Mouse (Mus musculus) adrenal gland, postnatal 36 days (tissue): ENCODE data around the gene Gpha2. TPM values are rescaled to one million over a fixed set of nuclear protein-coding genes. Genes with fewer than 3 reads are reported as not detected.

Source experiments
- DNase-seq, 2 experiments: peaks; one replicate each; pipeline ENCODE4 v3.0.0; 2021; ENCODE audit warnings: mixed read lengths in 1 of 2
- long read RNA-seq, 2 experiments: library from polyadenylated mRNA; stranded (forward); transcript quantifications; one replicate each; pipeline ENCODE4 v2.0.0; 2021; ENCODE audit warnings: borderline sequencing depth in 2 of 2
- total RNA-seq, 2 experiments: library from RNA; stranded (reverse); gene quantifications; 2 replicates each; pipeline ENCODE4 v1.2.3; 2021

Gene Gpha2
- 10 to 100 TPM; 25.5 to 27.9 TPM for total RNA-seq
- long read RNA-seq, experiment 1, transcript Gpha2-201 (4 exons, 609 nt): major isoform, 29 of 35 reads
- long read RNA-seq, experiment 1, partial matches to known transcripts: 3 of 35 reads
- long read RNA-seq, experiment 1, other reads (novel, unspliced or antisense): 3 of 35 reads
- long read RNA-seq, experiment 2, transcript Gpha2-201 (4 exons, 609 nt): major isoform, 13 of 15 reads
- long read RNA-seq, experiment 2, partial matches to known transcripts: 2 of 15 reads
- long read RNA-seq, experiment 2, other reads (novel, unspliced or antisense): 0 of 15 reads

DNA sequence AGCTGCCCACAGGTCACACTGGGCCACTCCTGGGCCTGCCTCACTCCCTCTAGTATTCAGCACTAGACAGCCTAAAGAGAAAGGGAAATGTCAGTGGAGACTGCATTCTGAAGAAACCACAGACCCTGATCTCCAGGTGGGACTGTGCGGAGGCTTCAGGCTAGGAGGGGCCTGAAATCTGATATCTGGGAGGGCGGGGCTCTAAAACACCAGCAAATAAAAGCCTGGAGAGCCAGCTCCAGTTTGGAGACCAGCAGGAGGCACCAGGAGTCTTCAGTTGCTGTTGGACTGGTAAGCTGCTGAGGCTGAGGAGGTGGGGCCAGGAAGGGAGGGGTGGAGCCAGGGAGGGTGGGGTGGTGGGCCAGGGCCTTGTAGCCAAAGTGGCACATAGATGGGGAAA, at the start of gene Gpha2:
Gene Gpha2 (plus strand): TSS at position 246 of the 400 bp plus-strand sequence.
- DNase-seq: peak; percentile 36 to 53

DNA sequence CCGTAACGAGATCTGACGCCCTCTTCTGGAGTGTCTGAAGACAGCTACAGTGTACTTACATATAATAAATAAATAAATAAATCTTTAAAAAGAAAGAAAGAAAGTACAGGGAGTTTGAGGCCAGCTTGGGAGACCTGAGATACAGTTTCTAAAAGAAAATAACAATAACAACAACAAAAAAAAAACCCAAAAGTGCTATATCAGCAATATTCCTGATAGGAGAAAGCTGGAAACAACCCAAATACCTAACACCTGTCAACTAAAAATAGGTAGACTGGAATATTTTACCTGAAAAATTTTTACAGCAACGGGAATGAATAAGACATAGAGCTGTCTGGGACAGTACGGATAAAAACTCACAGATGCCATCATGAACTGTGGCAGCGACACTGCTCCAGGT, 47.4 kb upstream of the Gpha2 start:
- no peak for DNase-seq

DNA sequence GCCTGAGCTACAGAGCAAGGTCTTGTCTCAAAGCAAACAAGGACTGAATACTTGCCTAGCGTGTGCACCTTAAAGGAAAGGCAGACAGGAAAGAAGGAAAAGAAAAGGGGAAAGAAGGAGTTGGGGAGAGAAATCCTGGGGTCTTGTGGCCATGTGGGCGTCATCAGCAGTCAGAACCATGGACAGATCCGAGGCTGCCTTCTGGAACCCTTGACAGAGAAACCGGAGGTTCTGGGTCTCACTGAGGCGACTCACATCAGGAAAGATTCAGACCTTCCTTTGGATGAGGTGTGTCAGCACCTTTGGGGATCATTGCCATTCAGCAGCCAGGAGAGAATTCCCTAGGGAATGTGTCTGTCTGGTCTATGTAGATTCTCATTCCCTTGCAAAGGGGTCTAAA, 44.6 kb upstream of the Gpha2 start:
- DNase-seq: peak; percentile 13 to 49

DNA sequence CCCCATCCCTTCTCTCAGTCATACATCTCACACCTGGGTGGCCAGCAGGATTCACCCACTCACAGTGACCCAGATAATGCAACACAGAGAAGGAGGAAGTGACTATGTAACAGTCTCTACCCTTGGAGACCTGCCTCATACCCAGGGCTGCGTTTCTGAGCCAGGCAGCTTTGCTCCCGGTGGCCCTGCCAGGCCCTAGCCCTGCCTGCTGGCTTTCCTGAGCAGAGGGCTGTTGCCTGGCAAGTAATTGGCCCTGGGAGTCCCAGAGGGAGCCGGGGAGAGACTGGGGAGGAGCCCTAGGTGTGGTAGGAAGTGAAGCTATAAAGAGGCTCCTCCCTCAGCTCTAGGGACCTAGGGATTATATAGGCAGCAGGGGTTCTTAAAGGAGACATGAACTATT, 43.6 kb upstream of the Gpha2 start:
- peak; percentile 16 to 46 for DNase-seq

DNA sequence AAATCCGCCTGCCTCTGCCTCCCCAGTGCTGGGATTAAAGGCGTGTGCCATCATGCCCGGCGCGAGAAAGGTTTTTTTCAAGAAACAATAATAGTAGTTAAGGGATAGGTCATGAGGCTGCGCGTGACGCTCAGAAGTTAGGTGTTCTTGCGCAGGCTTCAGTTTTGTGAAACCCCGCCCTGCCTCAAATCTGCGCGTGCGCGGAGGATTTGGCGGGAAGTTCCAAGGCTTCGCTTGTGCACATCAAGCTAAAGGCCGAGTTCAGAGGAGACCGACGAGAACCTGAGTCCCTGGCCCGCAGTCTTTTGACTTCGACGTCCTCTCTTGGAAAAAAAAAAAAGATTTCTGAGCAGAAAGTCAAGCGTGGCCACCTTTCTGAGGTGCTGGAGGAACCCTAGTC, 42.0 kb upstream of the Gpha2 start, which contains the start of gene Majin:
Gene Majin (plus strand): TSS at position 258 of the 400 bp plus-strand sequence.
- no peak for DNase-seq

DNA sequence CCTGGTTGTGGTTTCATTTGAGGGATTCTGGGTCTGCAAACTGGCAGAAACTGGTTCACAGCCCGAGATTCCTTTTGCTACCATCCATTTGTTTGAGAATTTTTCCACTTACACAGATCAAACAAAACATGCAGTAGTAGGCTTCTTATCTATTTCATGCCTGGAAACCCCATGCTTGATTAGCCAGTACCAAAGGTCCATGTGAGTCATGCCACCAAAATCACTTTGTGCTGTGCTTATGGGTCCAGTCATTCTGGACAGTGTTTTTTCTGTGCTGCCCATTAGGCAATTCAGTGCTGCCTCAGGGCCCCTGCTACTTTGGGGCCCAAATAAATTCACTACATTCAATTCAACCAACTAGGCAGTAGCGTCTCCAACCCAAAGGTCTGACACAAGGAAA, 21.9 kb upstream of the Gpha2 start:
- DNase-seq: no peak

DNA sequence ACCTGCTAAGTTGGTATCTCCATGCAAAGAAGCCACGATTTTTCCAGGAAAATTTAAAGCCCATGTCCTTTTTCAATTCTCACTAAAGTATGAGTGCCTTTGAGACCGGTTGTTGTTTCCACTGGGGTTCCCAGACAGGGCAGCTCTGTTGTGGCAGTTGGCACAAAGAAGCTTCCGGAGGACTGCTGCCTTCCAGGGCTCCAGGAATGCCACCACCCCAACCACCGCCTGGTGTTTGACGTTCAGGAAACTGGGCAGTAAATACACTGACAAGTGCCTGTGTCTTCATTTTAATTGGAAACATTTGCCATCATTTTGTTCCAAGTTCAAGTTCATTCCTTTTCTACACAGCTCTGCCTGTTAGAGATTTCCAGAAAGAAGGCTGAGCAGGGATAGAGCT, 19.5 kb upstream of the Gpha2 start:
- no peak for DNase-seq

DNA sequence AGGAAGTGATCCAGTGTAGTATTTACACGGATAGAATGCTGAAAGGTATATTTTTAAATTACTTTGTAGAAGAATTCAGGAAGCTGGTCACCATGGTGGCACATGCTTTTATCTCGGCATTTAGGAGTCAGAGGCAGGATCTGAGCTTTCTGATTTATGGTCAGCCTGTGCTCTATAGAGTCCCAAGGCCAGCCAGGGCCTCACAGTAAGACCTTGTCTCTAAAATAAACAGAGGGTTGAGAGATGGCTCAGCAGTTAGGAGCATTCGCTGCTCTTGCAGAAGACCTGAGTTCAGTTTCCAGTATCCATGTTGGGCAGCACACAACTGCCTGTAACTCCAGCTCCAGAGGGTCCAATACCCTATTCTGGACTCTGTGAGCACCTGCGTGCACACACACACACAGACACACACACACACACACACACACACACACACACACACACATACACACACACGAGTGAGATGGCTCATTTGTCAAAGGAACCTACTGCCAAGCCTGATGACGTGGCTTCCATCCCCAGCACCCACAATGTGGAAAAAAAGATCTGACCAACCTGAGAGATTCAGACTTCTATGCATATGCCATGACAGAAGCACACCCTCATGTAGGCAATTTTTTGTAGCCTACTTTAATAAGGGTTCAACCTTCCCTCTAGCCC, 10.0 kb upstream of the Gpha2 start:
- DNase-seq: peak; percentile 53 to 64

DNA sequence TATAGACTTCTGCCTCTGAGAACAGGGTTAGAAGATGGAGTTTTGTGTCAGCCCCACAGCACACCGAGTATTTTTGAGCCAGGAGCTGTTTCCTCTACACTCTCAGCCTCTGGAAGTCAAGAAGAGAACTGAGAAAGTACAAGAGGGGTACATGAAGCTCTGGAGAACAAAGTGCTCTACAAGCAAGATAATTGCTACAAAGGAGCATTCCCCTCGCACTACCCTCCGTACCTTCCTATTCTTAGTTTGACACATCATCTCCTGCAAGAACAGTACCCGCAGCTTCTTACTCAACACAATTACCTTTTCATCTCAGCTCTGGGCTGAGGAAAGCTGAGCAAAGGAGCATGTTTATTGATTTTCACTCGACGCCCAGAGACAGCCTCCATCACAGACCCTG, 7.6 kb upstream of the Gpha2 start:
- no peak for DNase-seq

DNA sequence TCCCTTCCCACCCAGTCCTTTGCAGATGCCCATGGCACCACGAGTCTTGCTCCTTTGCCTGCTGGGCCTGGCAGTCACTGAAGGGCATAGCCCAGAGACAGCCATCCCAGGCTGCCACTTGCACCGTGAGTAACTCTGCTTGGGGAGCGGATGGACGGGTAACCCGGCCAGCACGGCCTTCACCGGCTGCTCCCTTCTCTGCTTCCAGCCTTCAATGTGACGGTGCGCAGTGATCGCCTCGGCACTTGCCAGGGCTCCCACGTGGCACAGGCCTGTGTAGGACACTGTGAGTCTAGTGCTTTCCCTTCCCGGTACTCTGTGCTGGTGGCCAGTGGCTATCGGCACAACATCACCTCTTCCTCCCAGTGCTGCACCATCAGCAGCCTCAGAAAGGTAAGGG, 583 bp downstream of the Gpha2 start:
- peak; percentile 77 to 84 for DNase-seq

DNA sequence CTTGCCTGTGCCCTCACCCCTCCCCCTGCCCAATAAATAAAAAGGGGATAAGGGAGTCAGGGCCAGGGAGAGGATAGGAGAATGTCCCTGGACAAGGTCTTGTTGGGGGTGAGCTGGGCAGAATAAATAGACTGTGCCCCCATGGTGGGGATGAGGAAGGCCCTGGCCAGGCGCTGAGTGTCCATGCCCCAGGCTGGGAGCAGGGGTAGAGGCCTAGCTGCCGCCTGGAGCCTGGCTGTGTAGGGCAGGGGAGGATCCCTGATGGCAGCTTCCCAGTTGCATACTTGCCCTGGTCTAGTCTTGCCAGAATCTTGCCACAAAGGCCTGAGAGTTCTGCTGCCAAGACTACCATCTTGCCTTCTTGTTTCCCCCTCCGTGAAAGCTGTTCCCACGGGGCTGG, 1.7 kb downstream of the Gpha2 start:
- DNase-seq: no peak

DNA sequence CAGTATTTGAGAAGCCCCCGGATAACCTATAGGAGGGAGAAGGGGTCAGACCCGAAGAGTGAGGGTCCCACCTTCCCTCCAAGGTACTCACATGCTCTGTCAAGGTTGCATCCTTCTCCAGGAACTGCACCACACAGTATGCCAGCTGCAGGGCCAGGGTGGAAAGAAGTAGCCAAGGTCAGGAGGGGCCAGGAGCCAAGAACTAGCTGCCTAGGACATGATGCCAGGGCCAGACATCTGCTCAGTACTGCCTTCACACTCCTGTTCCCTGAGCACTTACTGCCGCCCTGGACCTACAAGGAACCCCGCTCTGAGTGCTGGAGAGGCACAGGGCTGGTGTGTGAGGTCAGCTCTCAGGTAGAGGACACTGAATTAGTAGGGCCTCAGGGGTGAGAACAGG, 4.2 kb downstream of the Gpha2 start:
- peak; percentile 87 to 88 for DNase-seq

DNA sequence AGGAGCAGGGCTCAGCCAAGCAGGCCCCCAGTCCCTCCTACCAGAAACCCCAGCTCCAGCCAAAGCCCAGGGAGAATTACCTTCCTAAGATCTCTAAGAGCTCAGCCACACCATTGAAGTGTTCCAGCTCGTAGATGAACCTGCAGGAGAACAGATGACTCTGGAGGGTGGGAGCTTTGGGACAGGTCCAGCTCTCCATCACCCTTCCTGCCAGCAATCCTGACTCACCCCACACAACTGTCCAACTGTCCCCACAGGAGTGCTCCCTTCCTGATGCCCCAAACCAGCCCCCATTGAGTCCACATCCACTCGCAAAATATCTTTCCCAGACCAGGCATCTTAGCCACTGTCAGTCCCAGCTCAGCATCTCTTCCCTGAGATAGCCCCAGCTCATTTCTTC, 4.9 kb downstream of the Gpha2 start:
- peak; percentile 65 to 68 for DNase-seq

DNA sequence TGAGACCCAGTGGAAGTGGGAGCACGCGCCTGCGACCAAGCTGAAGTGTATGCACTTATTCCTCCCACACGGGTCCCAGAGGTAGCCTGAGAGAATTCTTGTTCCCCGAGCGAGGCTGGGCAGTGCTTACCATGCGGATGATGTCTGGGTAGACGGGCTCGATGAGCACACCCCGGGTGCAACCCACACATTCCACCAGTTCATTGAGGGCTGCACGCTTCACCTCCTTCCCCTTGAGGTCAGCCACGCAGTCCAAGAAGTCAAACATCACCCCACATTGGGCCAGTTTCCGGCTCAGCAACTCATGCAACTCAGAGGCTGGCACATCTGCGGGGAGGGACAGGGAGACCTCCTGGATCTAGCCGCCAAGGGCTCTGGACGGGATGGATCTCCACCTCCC, 7.5 kb downstream of the Gpha2 start:
- no peak for DNase-seq

DNA sequence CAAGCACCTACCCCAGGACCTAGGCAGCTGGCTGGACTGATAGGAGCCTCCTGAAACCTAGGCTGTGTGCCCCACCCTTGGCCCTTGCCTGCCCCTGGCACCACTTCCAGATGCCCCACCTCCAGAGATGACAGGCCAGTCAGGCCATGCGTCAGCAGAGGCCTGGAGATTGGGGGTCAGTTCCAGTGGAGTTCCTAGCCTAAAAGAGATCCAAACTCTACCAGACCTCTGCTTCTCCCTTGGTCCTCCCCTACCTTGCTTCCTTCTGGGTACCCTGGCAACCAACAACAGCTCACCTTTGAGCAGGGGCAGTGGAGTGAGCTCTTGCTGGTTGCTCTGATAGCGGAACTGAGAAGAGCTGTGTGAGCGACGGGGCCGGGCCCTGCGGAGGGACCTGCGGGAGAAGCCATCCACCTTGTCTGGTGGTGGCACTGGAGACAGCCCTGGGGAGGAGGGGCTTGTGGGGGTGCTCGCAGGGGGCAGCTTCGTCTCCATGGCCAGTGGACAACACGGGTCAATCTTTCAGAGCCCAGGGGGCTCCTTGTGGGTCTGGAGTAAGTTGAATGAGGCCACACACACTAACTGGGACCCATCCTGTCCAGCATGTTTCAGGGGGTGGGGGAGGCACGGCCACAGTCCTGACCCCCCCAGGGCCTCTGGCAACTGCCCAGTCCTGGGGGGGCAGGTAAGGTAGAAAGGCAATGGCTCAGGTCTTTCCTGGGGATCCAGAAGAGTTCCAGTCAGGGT, 8.3 kb downstream of the Gpha2 start:
- peak; percentile 72 to 73 for DNase-seq

DNA sequence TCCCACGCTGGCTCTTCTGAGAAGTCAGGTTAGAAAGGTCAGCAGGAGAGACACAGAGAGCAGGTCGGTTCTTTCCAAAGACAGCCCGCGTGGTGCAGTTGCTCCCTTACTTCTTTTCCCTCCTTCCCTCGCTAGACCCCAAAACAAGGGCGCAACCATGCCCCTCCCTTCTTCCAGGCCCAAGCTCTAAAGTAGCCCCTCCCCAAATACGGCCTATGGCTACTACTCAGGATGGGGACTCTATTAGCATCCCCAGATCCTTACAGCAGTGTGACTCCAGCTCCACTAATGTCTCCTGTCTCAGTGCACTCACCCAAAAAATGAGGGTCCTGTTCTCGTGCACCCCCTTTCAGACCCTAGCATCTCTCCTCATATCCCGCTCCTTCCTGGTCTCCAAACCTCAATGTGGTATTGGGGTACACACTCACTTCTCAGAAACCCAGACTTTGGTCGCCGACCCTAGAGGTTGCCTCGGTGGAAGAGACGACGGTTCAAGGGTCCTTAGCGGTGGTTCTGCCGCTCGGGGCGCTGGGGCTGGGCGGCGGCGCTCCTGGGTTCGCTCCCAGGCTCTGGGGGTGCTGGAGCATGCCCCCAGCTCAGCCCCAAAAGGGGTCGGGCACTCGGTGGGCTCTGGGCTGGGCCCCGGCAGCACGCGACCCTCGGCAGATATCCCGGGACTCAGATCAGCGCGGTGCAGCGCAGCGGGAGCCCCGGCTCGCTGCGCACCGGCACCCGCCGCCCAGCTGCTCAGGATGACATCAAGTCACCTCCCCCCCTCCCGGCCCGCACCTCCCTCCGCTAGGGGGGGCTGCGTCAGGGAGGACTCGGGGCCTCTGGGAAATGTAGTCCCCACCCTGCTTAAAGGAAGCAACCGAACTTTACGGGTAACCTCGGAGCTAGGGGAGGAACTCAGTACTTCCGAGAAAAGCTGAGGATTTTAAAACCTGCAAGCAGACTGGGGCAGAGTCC, 9.2 kb downstream of the Gpha2 start, which contains the start of gene Ppp2r5b:
Gene Ppp2r5b (minus strand): TSS at position 789 of the 969 bp plus-strand sequence.
- DNase-seq: peak; percentile 96 to 98

DNA sequence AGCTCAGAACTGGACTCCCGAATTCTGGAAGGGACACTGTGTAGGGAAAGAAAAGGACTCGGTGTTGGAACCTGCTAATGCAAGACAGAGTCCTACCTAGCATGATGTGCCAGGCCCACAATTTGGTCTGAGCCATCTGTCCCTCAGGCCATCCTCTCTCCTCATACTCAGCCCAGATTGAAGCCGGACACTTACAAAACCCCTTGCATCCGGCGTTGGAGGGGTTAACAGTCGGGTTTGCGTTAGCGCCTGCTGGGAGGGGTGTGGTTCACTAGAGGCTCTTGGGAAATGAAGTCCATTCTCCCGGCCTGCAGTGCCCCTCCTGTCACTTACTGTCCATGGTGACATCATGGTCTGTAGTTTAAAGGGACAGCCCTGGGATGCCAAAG, 9.9 kb downstream of the Gpha2 start:
- peak; percentile 92 for DNase-seq

DNA sequence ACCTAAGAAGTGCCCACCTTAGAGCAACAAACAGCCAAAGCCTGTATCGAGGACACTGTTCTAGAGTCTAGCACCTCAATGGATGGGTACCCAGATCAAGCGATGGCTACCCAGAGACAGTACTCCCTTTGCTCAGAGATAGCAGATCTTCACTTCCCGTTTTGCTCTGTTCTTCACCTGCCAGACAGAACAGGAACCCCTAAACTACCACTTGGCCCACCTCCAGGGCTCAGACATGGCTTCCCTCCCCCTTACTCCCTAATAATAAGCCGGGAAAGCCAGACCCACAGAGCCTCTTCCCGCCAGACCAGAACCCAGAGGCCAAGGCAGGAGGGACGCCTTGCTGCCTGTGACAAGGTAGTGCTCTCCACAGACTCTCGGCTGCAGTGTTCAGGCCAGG, 10.7 kb downstream of the Gpha2 start:
- no peak for DNase-seq

DNA sequence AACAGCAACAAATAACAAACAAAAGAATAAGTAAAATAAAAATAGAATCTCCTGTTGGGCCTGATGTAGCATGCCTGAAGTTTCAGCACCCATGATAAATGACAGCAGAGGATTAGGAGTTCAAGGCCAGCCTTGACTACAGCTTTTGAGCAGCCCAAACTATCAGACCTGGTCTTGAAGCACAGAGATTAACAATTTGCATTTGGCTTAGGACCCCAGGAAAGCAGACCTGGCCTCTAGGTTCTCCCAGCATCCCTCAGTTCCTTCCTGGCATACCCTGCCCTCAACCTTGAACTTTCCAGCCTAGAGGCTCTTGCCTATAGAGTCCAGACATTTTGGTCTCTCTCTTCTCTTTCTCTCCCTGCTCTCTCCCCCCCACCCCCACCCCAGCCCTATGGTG, 12.6 kb downstream of the Gpha2 start:
- no peak for DNase-seq

DNA sequence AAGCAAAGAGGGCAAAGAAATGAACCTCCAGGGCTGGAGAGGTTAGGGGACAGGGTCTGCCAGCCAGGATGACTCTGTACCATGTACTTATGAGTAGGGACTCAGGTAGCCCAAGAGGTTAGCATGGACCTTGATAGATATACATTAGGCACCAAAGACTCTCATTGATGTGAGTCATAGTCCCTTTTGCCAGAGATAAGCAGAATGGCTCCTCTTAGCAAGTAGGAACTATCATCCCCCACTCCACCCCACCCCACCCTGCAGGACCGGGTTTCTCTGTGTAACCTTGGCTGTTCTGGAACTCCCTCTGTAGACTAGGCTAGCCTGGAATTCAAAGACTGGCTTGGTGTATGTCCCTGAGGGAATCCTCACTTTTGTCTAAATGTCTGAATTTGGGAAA, 14.0 kb downstream of the Gpha2 start:
- no peak for DNase-seq

DNA sequence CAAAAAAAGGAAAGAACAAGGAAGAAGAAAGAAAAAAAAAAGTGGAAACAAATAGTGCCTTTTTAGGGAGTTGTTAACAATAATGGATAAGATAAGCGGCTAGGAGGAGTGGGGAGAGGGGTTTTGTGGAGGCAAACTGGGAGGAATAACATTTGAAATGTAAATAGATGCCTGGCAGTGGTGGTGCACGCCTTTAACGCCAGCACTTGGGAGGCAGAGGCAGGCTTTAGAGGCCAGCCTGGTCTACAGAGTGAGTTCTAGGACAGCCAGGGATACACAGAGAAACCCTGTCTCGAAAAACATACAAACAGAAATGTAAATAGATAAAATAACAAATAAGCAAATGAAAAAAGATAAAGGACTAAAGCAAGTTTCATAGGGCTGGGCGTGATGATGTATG, 14.5 kb downstream of the Gpha2 start:
- no peak for DNase-seq
